Mouse (Mus musculus): ENCODE data around the gene Olfr1451. TPM values are rescaled to one million over a fixed set of nuclear protein-coding genes. Genes with fewer than 3 reads are reported as not detected.
"Not testable (repeated sequence)": the region's sequence is repeated elsewhere in the genome, so short reads cannot be mapped to it uniquely, and the experiment has no call there.

Gene Olfr1451
- polyA plus RNA-seq (2015; fragmentation: Nextera tagmentation; extraction: Ambion mirVana): not detected in 2 replicates

DNA sequence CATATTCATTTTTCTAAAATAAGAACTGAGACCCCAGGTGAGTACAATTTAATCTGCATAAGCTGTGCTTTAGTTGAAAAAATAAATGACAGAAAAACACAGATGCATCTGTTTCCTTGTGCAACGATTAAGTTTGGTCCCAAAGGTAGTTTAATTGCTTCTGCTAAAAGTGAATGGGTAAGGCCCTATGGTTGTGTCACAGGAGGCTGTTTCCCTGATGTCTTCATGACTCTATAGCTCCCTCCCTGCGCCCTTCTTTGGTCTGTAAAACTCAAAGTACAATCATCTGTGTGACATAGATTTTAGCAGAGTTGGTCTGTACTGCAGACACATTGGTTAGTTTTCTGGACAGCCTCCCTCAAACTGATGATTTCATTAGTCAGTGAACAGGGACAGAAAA lies at the start of gene Olfr1451:
Olfr1451 (plus strand) TSS at position 301 of the 400 bp plus-strand sequence.
- Histone ChIP-seq H3K9ac (no peak within 1 kb of the TSS), H3K36me3 (no peaks in the 10 kb centered on the region), H3K4me1 (replicated peaks) (no peaks in the 10 kb centered on the region), H3K27me3 (no peaks in the 10 kb centered on the region), H3K4me3 (no peak within 1 kb of the TSS), H3K9me3 (peaks cover 18% of the 10 kb centered on the region), H3K4me2 (no peak within 1 kb of the TSS), H3K27ac (replicated peaks) (no peak within 1 kb of the TSS)
- 73% methylated on average over 2 of the region's 2 CpGs for WGBS
- ATAC-seq (ENCODE audit: low read depth): no peak

DNA sequence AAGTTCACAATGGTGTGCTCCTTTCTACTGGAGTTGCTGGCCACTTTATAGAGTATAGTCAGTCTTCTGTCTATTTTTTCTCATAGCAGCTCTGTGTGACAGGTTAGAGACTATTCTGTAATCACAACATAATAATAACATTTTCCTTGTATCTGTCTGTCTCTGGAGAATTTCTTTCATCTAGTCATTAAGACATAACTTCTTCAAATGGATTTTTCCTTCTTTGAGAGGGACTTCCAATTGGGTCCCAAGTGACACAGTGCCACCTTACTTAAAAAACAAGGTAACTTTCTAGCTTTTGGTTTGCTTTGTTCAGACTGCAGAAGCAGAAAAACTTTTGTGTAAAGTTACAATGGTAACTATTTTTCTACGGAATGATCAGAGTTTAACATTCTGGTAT lies 44.9 kb upstream of the Olfr1451 start, which contains the start of gene Olfr1450:
Olfr1450 (plus strand) TSS at position 301 of the 400 bp plus-strand sequence.
- no peaks in the 10 kb centered on the region for H3K4me1 ChIP-seq (replicated peaks)
- no peak for ATAC-seq (ENCODE audit: low read depth)
- no peak within 1 kb of the TSS for H3K4me2 ChIP-seq
- H3K4me3 ChIP-seq: no peak within 1 kb of the TSS
- 0 out of 2 replicates have a peak, but pooled peaks cover 17% of the 10 kb centered on the region for H3K9me3 ChIP-seq
- 95% methylated on average over 1 of the region's 1 CpGs for WGBS
- no peak within 1 kb of the TSS for H3K27ac ChIP-seq (replicated peaks)
- H3K27me3 ChIP-seq: no peaks in the 10 kb centered on the region
- H3K36me3 ChIP-seq: no peaks in the 10 kb centered on the region
- no peak within 1 kb of the TSS for H3K9ac ChIP-seq

GRCm38 (mm10) chr19:12970082-12970481 lies 24.7 kb upstream of the Olfr1451 start:
- H3K4me1 ChIP-seq (replicated peaks); ATAC-seq (ENCODE audit: low read depth); H3K36me3 ChIP-seq; H3K27ac ChIP-seq (replicated peaks); H3K4me2 ChIP-seq; H3K9ac ChIP-seq; H3K4me3 ChIP-seq; H3K27me3 ChIP-seq: not testable (repeated sequence)
- 87% methylated on average over 5 of the region's 5 CpGs for WGBS
- H3K9me3 ChIP-seq: peaks cover 28% of the 10 kb centered on the region

- not testable (repeated sequence) for H3K27ac ChIP-seq (replicated peaks); H3K36me3 ChIP-seq; H3K4me3 ChIP-seq; H3K4me2 ChIP-seq; H3K27me3 ChIP-seq; H3K4me1 ChIP-seq (replicated peaks); H3K9ac ChIP-seq; ATAC-seq (ENCODE audit: low read depth)
- H3K9me3 ChIP-seq: peaks cover 12% of the 10 kb centered on the region
- WGBS: 93% methylated on average over 4 of the region's 4 CpGs
These were observed 2.5 kb upstream of the Olfr1451 start for GRCm38 (mm10) chr19:12992316-12992715.

DNA sequence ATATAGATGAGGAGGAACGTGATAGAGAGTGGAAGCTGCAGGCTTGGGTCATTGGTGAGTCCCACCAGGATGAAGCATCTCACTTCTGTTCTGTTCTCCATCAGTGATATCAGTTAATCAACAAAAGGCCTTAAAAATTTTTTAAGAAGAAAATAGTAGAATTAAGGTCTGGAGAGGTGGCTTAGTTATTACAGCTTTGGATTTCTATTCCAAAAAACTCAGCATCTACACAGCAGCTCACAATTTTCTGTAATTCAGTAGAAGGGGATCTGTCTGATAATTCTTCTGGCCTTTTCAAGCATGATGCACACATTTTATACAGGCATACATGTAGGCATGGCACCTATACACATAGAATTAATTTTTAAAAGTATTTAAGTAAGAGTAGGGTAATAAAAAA lies 33.4 kb downstream of the Olfr1451 start, which contains the start of gene Olfr1453:
Olfr1453 (minus strand) TSS at position 101 of the 400 bp plus-strand sequence.
- Histone ChIP-seq H3K27ac (replicated peaks) (no peak within 1 kb of the TSS), H3K27me3 (no peaks in the 10 kb centered on the region), H3K9me3 (0 out of 2 replicates have a peak, but pooled peaks cover 5% of the 10 kb centered on the region), H3K36me3 (no peaks in the 10 kb centered on the region), H3K4me1 (replicated peaks) (no peaks in the 10 kb centered on the region), H3K4me3 (no peak within 1 kb of the TSS), H3K9ac (no peak within 1 kb of the TSS), H3K4me2 (no peak within 1 kb of the TSS)
- ATAC-seq (ENCODE audit: low read depth): no peak
- 64% methylated on average over 1 of the region's 1 CpGs for WGBS

Other genes starting within 250 kb of the Olfr1451 start
- gene Cntf, start 229.4 kb upstream of the Olfr1451 start, polyA plus RNA-seq (2015; fragmentation: Nextera tagmentation; extraction: Ambion mirVana): 0.87 and 1.2 TPM in 2 replicates
- 14.8 and 15.4 TPM in 2 replicates for gene Zfp91, start 198.9 kb upstream of the Olfr1451 start, polyA plus RNA-seq (2015; fragmentation: Nextera tagmentation; extraction: Ambion mirVana)
- gene Lpxn, start 198.8 kb upstream of the Olfr1451 start, polyA plus RNA-seq (2015; fragmentation: Nextera tagmentation; extraction: Ambion mirVana): 1.2 and 1.9 TPM in 2 replicates
- gene Gm5244, start 148.3 kb upstream of the Olfr1451 start, polyA plus RNA-seq (2015; fragmentation: Nextera tagmentation; extraction: Ambion mirVana): not detected in 2 replicates
- gene Olfr1444, start 137.7 kb upstream of the Olfr1451 start, polyA plus RNA-seq (2015; fragmentation: Nextera tagmentation; extraction: Ambion mirVana): not detected in 2 replicates
- not detected in 2 replicates for gene Olfr1445, start 111.2 kb upstream of the Olfr1451 start, polyA plus RNA-seq (2015; fragmentation: Nextera tagmentation; extraction: Ambion mirVana)
- not detected in 2 replicates for gene Olfr1446, start 101.5 kb upstream of the Olfr1451 start, polyA plus RNA-seq (2015; fragmentation: Nextera tagmentation; extraction: Ambion mirVana)
- gene Olfr1447, start 91.3 kb upstream of the Olfr1451 start, polyA plus RNA-seq (2015; fragmentation: Nextera tagmentation; extraction: Ambion mirVana): not detected in 2 replicates
- gene Olfr1448, start 70.6 kb upstream of the Olfr1451 start, polyA plus RNA-seq (2015; fragmentation: Nextera tagmentation; extraction: Ambion mirVana): not detected in 2 replicates
- not detected in 2 replicates for gene Olfr1449, start 64.2 kb upstream of the Olfr1451 start, polyA plus RNA-seq (2015; fragmentation: Nextera tagmentation; extraction: Ambion mirVana)
- not detected in 2 replicates for gene Olfr1450, start 44.8 kb upstream of the Olfr1451 start, polyA plus RNA-seq (2015; fragmentation: Nextera tagmentation; extraction: Ambion mirVana)
- gene Olfr1453, start 33.3 kb downstream of the Olfr1451 start, polyA plus RNA-seq (2015; fragmentation: Nextera tagmentation; extraction: Ambion mirVana): not detected in 2 replicates
- gene Olfr1454, start 65.6 kb downstream of the Olfr1451 start, polyA plus RNA-seq (2015; fragmentation: Nextera tagmentation; extraction: Ambion mirVana): not detected in 2 replicates
- gene Olfr1457, start 102.9 kb downstream of the Olfr1451 start, polyA plus RNA-seq (2015; fragmentation: Nextera tagmentation; extraction: Ambion mirVana): not detected in 2 replicates
- not detected in 2 replicates for gene Olfr1458, start 111.8 kb downstream of the Olfr1451 start, polyA plus RNA-seq (2015; fragmentation: Nextera tagmentation; extraction: Ambion mirVana)
- gene Olfr1459, start 154.5 kb downstream of the Olfr1451 start, polyA plus RNA-seq (2015; fragmentation: Nextera tagmentation; extraction: Ambion mirVana): not detected in 2 replicates
- not detected in 2 replicates for gene Olfr1461, start 168.0 kb downstream of the Olfr1451 start, polyA plus RNA-seq (2015; fragmentation: Nextera tagmentation; extraction: Ambion mirVana)
- not detected in 2 replicates for gene Olfr1462, start 190.7 kb downstream of the Olfr1451 start, polyA plus RNA-seq (2015; fragmentation: Nextera tagmentation; extraction: Ambion mirVana)
- gene Olfr1463, start 236.3 kb downstream of the Olfr1451 start, polyA plus RNA-seq (2015; fragmentation: Nextera tagmentation; extraction: Ambion mirVana): not detected in 2 replicates

All from neural tube, embryonic 13.5 days (tissue).